Mouse (Mus musculus) embryonic facial prominence, embryonic 11.5 days (tissue): Measurements from ENCODE around the gene Pex16. TPM values are rescaled to one million over a fixed set of nuclear protein-coding genes. Genes with fewer than 3 reads are reported as not detected.

Experiments used
- ATAC-seq: fragments of 200-750 bp; cut with Nextera tagmentation; replicated peaks from 2 replicates; pipeline ENCODE4 v1.8.0; 2017; ENCODE audit warnings: low read depth; ENCODE audit not compliant: insufficient number of reproducible peaks, low FRiP score, low TSS enrichment
- DNase-seq: peaks from one replicate; pipeline ENCODE4 v3.0.0-alpha.2; 2015; ENCODE audit warnings: low spot score
- H3K27ac ChIP-seq: fragments of 300-500 bp; sonication (generic); replicated peaks from 2 replicates; pipeline ENCODE4 v1.5.1; 2014; ENCODE audit warnings: mild to moderate bottlenecking, low read depth, low read length, control low read depth
- H3K27me3 ChIP-seq: fragments of 300-500 bp; sonication (generic); 2 replicates; pipeline ENCODE4 v1.6.1; 2014; ENCODE audit warnings: mild to moderate bottlenecking, low read length, moderate library complexity, mixed read lengths; ENCODE audit not compliant: control insufficient read depth, insufficient read depth
- H3K36me3 ChIP-seq: fragments of 300-500 bp; sonication (generic); replicated peaks from 2 replicates; pipeline ENCODE4 v1.6.1; 2014; ENCODE audit warnings: low read depth, mild to moderate bottlenecking, low read length, moderate library complexity, mixed read lengths; ENCODE audit not compliant: control insufficient read depth, insufficient read depth
- H3K4me1 ChIP-seq: fragments of 300-500 bp; sonication (generic); 2 replicates; pipeline ENCODE4 v1.6.1; 2014; ENCODE audit warnings: low read length, mixed read lengths; ENCODE audit not compliant: control insufficient read depth, insufficient read depth
- H3K4me2 ChIP-seq: fragments of 300-500 bp; sonication (generic); 2 replicates; pipeline ENCODE4 v1.6.1; 2014; ENCODE audit warnings: low read depth, mild to moderate bottlenecking, control low read depth, low read length, moderate library complexity
- H3K4me3 ChIP-seq: fragments of 300-500 bp; sonication (generic); 2 replicates; pipeline ENCODE4 v1.5.1; 2014; ENCODE audit warnings: low read depth, low read length, control low read depth
- H3K9ac ChIP-seq: fragments of 300-500 bp; sonication (generic); replicated peaks from 2 replicates; pipeline ENCODE4 v1.6.1; 2014; ENCODE audit warnings: mild to moderate bottlenecking, control low read depth, low read length
- H3K9me3 ChIP-seq: fragments of 300-500 bp; sonication (generic); replicated peaks from 2 replicates; pipeline ENCODE4 v1.6.1; 2016; ENCODE audit warnings: mild to moderate bottlenecking, low read length, inconsistent platforms, mixed read lengths; ENCODE audit not compliant: control insufficient read depth
- WGBS: fragments of 180-500 bp; shearing (Covaris S2); extraction: QIAGEN DNeasy Blood & Tissue Kit; methylation state at CpG from one replicate; pipeline ENCODE4 v1.1.7; 2014; 5-methylcytosine and 5-hydroxymethylcytosine counted together
- polyA plus RNA-seq: library from polyadenylated mRNA; unstranded; fragments of >200 nt; fragmentation: Nextera tagmentation; extraction: Ambion mirVana; gene quantifications from 2 replicates; pipeline ENCODE4 v1.2.1, GENCODE M21; 2014

Gene Pex16
- polyA plus RNA-seq, 1 experiment from 2014 or later = 11.7 TPM

DNA sequence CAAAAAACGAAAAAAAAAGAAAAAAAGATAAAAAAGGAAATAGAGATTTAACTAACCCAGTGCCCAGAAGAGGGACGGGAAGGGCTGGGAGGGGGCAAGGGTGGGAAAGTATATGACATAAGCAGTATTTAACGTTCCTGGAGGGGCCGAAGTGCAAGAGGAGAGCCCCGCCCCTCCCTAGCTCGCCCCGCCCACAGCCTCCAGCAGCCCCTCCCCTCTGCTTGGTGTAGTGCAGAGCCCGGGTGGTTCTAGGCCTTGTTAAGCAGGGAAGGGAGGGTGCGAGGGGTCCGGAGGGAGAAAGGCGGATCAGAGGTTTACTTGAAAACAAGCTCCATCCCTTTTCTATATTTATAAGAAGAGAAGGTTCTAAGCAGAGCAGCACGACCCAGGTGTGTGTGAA, 13.6 kb upstream of the Pex16 start:
- 23% methylated on average over 12 of the region's 12 CpGs for WGBS
- no peaks in the 10 kb centered on the region; the same call in 1 of the 2 replicates for H3K36me3 ChIP-seq
- H3K4me3 ChIP-seq = no peak overlapping the region
- DNase-seq = peak; percentile 13
- H3K4me1 ChIP-seq = no peaks in the 10 kb centered on the region
- no peak overlapping the region for H3K27ac ChIP-seq
- H3K4me2 ChIP-seq = no peak overlapping the region
- no peak overlapping the region for H3K9ac ChIP-seq
- ATAC-seq = no peak
- H3K27me3 ChIP-seq = no peaks in the 10 kb centered on the region
- no peaks in the 10 kb centered on the region for H3K9me3 ChIP-seq

DNA sequence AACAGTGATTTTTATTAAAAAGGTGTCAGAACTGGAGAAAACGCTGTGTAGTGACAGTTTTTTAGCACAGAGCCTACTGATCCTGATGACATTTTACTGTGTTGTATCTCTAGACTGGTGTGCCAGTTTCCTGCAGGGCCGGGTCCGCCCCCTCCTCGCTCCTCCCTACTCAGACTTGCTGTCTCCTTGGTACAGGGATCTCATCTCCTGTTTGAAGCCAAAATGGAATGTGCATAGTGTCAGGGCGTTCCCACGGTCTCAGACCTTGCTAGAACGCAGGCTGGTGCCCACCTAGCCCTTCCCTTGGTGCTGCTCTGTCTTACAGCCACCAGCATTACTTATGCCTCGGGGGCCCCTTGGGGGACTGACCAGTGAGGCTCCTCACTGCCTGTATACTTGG, 12.7 kb upstream of the Pex16 start:
- no peak overlapping the region for H3K4me2 ChIP-seq
- H3K36me3 ChIP-seq = no peaks in the 10 kb centered on the region; the same call in 1 of the 2 replicates
- H3K9ac ChIP-seq = no peak overlapping the region
- ATAC-seq (no peak), DNase-seq (no peak)
- no peaks in the 10 kb centered on the region for H3K27me3 ChIP-seq
- H3K27ac ChIP-seq = no peak overlapping the region
- 87% methylated on average over 8 of the region's 8 CpGs for WGBS
- no peak overlapping the region for H3K4me3 ChIP-seq
- no peaks in the 10 kb centered on the region for H3K4me1 ChIP-seq
- no peaks in the 10 kb centered on the region for H3K9me3 ChIP-seq

DNA sequence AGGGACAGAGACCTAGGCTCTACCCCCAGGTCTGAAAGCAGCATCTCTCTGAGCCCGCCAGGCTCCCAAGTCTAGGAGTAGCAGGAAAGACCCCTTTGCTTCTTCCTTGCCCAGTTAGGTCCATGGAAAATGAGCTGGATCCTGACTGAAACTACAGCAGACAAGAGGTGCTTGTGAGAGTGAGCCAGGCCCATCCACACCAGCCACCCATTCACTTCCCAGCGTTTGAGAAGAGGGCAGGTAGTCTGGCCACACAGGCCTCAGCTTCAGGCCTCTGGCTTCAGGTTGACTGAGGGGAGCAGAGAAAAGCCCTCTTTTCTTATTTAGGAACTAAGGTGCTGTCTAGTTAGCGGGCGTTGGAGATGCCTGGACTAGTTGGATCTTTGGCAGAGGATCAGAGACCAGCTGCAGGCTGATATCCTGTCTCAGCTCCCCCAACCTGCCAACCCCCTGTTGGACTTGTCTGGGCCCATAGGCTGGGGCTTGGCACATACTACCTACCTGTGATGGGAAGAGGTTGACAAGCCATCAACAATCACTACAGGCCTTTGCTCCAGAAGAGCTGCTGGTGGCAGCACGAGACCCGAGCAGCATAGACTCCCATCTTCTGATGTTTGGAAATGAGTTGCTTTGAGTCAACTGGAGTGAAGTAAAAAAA, 11.8 kb upstream of the Pex16 start:
- no peaks in the 10 kb centered on the region for H3K4me1 ChIP-seq
- H3K36me3 ChIP-seq = no peaks in the 10 kb centered on the region; the same call in 1 of the 2 replicates
- no peaks in the 10 kb centered on the region for H3K27me3 ChIP-seq
- ATAC-seq = no peak
- H3K27ac ChIP-seq = no peak overlapping the region
- no peak overlapping the region for H3K4me3 ChIP-seq
- no peaks in the 10 kb centered on the region for H3K9me3 ChIP-seq
- no peak for DNase-seq
- H3K4me2 ChIP-seq = no peak overlapping the region
- 89% methylated on average over 6 of the region's 6 CpGs for WGBS
- H3K9ac ChIP-seq = no peak overlapping the region

DNA sequence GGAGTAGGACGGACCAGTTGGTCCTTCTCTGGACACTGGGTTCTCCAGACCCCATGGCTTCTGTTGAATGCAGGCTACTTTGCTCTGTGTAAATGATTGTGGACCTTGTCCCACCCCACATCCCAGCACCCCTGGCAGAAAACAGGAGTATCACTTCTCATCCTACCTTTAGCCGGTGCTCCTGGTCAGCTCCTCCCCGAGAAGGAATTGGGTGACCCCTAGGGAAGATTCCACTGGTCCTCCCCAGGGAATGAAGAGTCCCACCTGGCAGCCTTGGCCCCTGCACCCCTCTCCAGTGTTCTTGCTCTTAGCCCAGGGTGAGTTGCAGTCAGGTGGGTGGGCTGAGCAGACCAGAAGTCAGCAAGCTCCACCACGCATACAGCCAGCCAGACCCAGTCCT, 10.4 kb upstream of the Pex16 start:
- 88% methylated on average over 4 of the region's 4 CpGs for WGBS
- H3K36me3 ChIP-seq = no peaks in the 10 kb centered on the region; the same call in 1 of the 2 replicates

DNA sequence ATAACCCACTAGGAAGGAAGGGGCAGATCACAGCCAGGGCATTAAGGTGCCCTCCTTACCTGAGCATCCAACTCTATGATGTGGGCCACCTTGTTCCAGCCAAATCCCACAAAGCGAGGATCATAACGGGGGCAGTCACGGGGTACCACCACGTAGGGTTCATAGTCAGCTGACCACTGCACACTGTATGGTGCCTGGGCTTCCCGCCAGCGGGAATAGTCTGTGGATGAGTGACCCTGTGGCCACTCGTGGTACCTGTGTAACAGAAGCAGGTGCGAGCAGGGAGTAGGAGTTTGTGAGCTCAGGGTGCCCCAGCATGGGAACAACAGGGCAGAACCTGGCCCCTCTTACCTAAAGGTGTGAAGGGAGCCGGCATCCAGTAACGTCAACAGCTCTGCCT, 8.9 kb upstream of the Pex16 start:
- H3K27me3 ChIP-seq = peaks cover under 1% of the 10 kb centered on the region; the same call in 1 of the 2 replicates
- peaks cover 4% of the 10 kb centered on the region for H3K4me1 ChIP-seq
- 0 out of 2 replicates have a peak, but pooled peaks have one; percentile 9 for ATAC-seq
- H3K4me3 ChIP-seq = no peak overlapping the region
- H3K27ac ChIP-seq = no peak overlapping the region
- H3K4me2 ChIP-seq = no peak overlapping the region
- WGBS = 89% methylated on average over 10 of the region's 10 CpGs
- H3K9me3 ChIP-seq = no peaks in the 10 kb centered on the region
- no peak overlapping the region for H3K9ac ChIP-seq
- H3K36me3 ChIP-seq = no peaks in the 10 kb centered on the region; the same call in 1 of the 2 replicates
- DNase-seq = no peak

More for the DNA sequence above, 10.4 kb upstream of the Pex16 start:
- H3K4me3 ChIP-seq = no peak overlapping the region
- H3K9me3 ChIP-seq = no peaks in the 10 kb centered on the region
- ATAC-seq (no peak), DNase-seq (no peak)
- no peak overlapping the region for H3K9ac ChIP-seq
- no peak overlapping the region for H3K27ac ChIP-seq
- no peak overlapping the region for H3K4me2 ChIP-seq
- no peaks in the 10 kb centered on the region for H3K4me1 ChIP-seq
- H3K27me3 ChIP-seq = no peaks in the 10 kb centered on the region

DNA sequence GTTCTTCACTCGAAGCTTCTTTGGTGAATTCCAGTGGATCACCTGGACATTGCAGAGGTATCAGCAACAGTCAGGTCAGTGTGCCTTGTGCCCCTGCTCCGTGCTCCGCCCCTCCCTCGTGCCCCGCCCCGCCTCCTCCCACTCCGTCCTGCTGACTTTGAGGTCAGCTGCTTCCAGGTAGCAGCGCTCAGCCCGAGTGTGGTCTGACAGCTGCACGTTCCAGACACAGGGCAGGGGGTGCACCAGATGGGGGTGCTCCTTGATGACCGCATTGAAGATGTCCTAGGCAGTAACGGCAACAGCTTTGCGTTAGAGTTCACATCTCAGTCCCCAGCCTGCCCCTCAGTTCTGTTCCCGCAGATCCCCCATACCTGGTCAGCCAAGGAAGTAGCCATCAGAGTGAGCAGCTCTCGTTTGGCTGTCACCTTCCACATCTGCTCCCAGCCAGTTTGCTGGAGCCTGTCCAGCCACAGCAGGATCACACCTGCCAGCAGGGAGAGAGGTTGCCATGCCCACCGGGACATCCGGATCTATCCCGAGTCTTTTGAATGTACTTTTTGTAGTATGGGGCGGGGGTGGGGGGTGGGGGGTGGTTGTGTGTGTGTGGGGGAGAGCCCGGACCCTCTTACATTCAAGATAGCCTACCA, 7.0 kb upstream of the Pex16 start:
- Histone ChIP-seq H3K4me1 (peaks cover 8% of the 10 kb centered on the region), H3K27me3 (peaks cover 10% of the 10 kb centered on the region; the same call in 1 of the 2 replicates), H3K36me3 (no peaks in the 10 kb centered on the region; the same call in 1 of the 2 replicates), H3K4me3 (no peak overlapping the region), H3K9me3 (no peaks in the 10 kb centered on the region), H3K27ac (no peak overlapping the region), H3K4me2 (no peak overlapping the region), H3K9ac (no peak overlapping the region)
- WGBS = 48% methylated on average over 20 of the region's 20 CpGs
- DNase-seq = no peak
- ATAC-seq = no peak

DNA sequence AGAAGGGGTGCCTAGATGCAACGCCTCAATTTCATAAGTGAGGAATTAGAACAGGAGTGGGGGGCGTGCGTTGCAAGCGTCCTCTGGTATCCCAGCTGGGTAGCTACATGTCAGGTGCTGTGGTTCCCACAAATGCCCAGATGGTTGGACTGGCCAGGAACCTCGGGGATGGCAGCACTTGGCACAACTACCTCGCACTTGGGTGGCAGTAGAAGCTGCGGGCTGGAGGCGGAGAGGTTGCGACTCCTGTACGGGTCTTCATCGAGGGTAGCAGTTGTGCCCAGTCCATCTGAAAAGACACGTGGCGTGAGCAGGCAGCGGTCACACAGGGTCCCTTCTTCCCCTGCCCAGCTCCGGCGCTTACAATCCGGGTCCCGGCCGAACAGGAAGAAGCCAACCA, 4.1 kb upstream of the Pex16 start:
- H3K9me3 ChIP-seq = no peaks in the 10 kb centered on the region
- peak overlapping the region; percentile 58 for H3K9ac ChIP-seq
- H3K4me2 ChIP-seq = peak overlapping the region; percentile 85
- no peaks in the 10 kb centered on the region for H3K36me3 ChIP-seq
- H3K4me3 ChIP-seq = peak overlapping the region; percentile 46
- H3K27me3 ChIP-seq = peaks cover 10% of the 10 kb centered on the region; the same call in 1 of the 2 replicates
- peaks cover 8% of the 10 kb centered on the region for H3K4me1 ChIP-seq
- DNase-seq (no peak), ATAC-seq (no peak)
- H3K27ac ChIP-seq = no peak overlapping the region
- 12% methylated on average over 14 of the region's 19 CpGs for WGBS
